Mouse (Mus musculus) liver, postnatal 0 days (tissue): ENCODE results near the gene Edil3.

Experiments
- CTCF ChIP-seq: sonication (generic); IDR thresholded peaks from 2 replicates; pipeline ENCODE4 v1.5.1; 2016; ENCODE audit warnings: antibody characterized with exemption, low read depth
- EP300 ChIP-seq: IDR thresholded peaks from 2 replicates; pipeline ENCODE4 v1.6.1; 2016; ENCODE audit warnings: antibody characterized with exemption, low read depth, mild to moderate bottlenecking

DNA sequence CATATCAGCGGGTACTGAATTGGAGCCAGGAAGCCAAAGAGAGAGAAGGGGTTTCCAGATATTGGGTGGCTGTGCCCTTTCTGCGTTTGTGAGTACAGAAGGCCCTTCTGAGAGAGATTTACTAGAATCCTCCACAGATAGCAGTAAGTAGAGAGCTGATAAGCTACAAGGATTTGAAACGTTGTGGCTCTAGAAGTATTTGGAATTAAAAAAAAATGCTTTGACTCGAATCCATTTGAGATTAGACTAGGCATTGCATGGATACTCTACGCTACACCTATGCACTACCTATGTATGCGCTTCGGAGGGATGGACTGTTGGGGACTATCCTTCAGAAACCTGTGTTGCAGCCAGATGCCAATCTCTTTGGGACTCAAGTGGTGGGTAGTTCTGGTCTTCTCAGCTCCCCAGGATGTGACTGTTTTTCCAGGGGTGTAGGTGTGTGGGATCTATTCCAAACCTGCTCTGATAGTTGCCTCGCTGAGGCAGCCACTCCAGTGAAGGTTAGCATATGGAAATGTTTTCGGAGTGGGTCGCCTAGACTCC is 1.8 kb downstream of the Edil3 start:
- no peak for TF ChIP-seq EP300
- TF ChIP-seq CTCF: no peak
